15 mouse cellular contexts compared by ENCODE assay signal in the genomic region with DNA sequence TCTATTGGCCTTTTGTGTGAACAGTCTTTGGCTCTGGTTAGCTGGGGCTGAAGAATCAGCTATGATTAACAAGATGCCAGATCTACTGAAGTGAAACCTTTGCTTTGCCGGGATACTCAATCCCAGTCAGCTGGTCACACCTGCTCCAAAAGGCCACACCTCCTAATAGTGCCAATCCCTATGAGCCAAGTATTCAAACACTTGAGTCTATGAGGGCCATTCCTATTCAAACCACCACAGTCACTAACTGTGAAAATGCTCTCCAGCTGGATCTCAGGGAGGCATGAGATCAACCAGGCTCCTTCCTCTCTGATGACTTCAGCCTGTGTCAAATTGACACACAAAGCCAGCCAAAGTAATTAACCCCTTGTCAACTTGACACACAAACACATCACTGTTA. TPM values are rescaled to one million over a fixed set of nuclear protein-coding genes. Genes with fewer than 3 reads are reported as not detected.
"Had no signal": no experiment of that assay in that cellular context is flagged by ENCODE, and none has a peak within 500 bp of the region (broad histone marks: within the 10 kb centered on the region; RNA-seq: fewer than 3 reads in every experiment).

No protein-coding gene starts in this region.

- H3K4me1 ChIP-seq: intestine, embryonic 15.5 days; limb, embryonic 12.5 days; limb, embryonic 15.5 days; liver, embryonic 12.5 days; liver, embryonic 15.5 days; lung, embryonic 15.5 days had no signal

- H3K36me3 ChIP-seq: intestine, embryonic 15.5 days; limb, embryonic 12.5 days; limb, embryonic 15.5 days; liver, embryonic 12.5 days; liver, embryonic 15.5 days; lung, embryonic 15.5 days had no signal

- H3K9ac ChIP-seq: intestine, embryonic 15.5 days; limb, embryonic 12.5 days; limb, embryonic 15.5 days; liver, embryonic 12.5 days; liver, embryonic 15.5 days; lung, embryonic 15.5 days had no signal

- DNase-seq: kidney, adult 11 months; kidney, adult 8-10 months; kidney, postnatal 14 days; kidney, postnatal 4 days; left cerebral cortex, postnatal 4 days; midbrain, embryonic 14.5 days; thymus, adult 18-20 months; thymus, postnatal 36 days had no signal

- H3K27me3 ChIP-seq: intestine, embryonic 15.5 days; limb, embryonic 12.5 days; limb, embryonic 15.5 days; liver, embryonic 12.5 days; liver, embryonic 15.5 days; lung, embryonic 15.5 days had no signal

- H3K9me3 ChIP-seq: intestine, embryonic 15.5 days; limb, embryonic 12.5 days; limb, embryonic 15.5 days; liver, embryonic 12.5 days; liver, embryonic 15.5 days; lung, embryonic 15.5 days had no signal

- H3K4me3 ChIP-seq: intestine, embryonic 15.5 days; limb, embryonic 12.5 days; limb, embryonic 15.5 days; liver, embryonic 12.5 days; liver, embryonic 15.5 days; lung, embryonic 15.5 days had no signal

- H3K4me2 ChIP-seq: intestine, embryonic 15.5 days; limb, embryonic 12.5 days; limb, embryonic 15.5 days; liver, embryonic 12.5 days; liver, embryonic 15.5 days; lung, embryonic 15.5 days; midbrain, embryonic 11.5 days had no signal

- ATAC-seq: intestine, embryonic 15.5 days; liver, embryonic 12.5 days had no signal

- H3K27ac ChIP-seq: intestine, embryonic 15.5 days; limb, embryonic 12.5 days; limb, embryonic 15.5 days; liver, embryonic 12.5 days; liver, embryonic 15.5 days; lung, embryonic 15.5 days had no signal

RNA-seq across cellular contexts. Expression of a gene that starts 54.8 kb away (rescaled TPM):
- polyA plus RNA-seq: liver, embryonic 15.5 days had no signal
